ENCODE assay signal across 16 mouse cellular contexts in genomic region chr16:26680381-26680780, GRCm38 (mm10).
DNase-seq lines count a peak whose midpoint lies in the region; ATAC-seq lines count a peak whose summit lies in the region.
"Had no signal": no experiment of that assay in that cellular context is flagged by ENCODE, and none has a peak within 500 bp of the region (broad histone marks: within the 10 kb centered on the region; RNA-seq: fewer than 3 reads in every experiment).

No protein-coding gene starts in this region.

- DNase-seq in layer of hippocampus, postnatal 25 days (ENCODE audit: extremely low spot score in 1 of 2, low spot score in 1 of 2): no peak
- DNase-seq in thymus, postnatal 36 days: no peak
- no peak for DNase-seq in kidney, postnatal 36 days
- DNase-seq: adrenal gland, adult 2 months; adrenal gland, postnatal 10 days; adrenal gland, postnatal 25 days; cerebellum, adult 11 months; cerebellum, adult 18-20 months; cerebellum, adult 8-10 months; cerebellum, postnatal 10 days; cerebellum, postnatal 25 days; embryo, embryonic 11 days had no signal

- ATAC-seq in granulocyte monocyte progenitor cell, adult 5-6 weeks (replicated peaks; ENCODE audit: poor library complexity, severe bottlenecking): peak; percentile 67
- ATAC-seq in megakaryocyte progenitor cell, adult 5-6 weeks (replicated peaks; ENCODE audit: poor library complexity): peak; percentile 50; the same call in 1 of the 2 replicates
- ATAC-seq: forebrain, embryonic 14.5 days; forebrain, embryonic 16.5 days had no signal
